Mouse (Mus musculus): ENCODE results near the gene Nadsyn1. TPM values are rescaled to one million over a fixed set of nuclear protein-coding genes. Genes with fewer than 3 reads are reported as not detected.

The Nadsyn1 gene
- polyA plus RNA-seq, 1 experiment from 2014 or later, result 7.2 TPM

GRCm38 (mm10) chr7:143763794-143764193 is 58.9 kb downstream of the Nadsyn1 start:
- Histone ChIP-seq H3K4me3 (no peak overlapping the region), H3K4me2 (no peak overlapping the region), H3K4me1 (replicated peaks) (no peaks in the 10 kb centered on the region), H3K36me3 (no peaks in the 10 kb centered on the region), H3K9ac (no peak overlapping the region), H3K9me3 (no peaks in the 10 kb centered on the region), H3K27ac (replicated peaks) (no peak overlapping the region), H3K27me3 (peaks cover 9% of the 10 kb centered on the region; the same call in 1 of the 2 replicates)
- 26% methylated on average over 3 of the region's 3 CpGs for WGBS
- ATAC-seq (ENCODE audit: low FRiP score, low read depth), result peak; percentile 66; the same call in 1 of the 2 replicates

DNA sequence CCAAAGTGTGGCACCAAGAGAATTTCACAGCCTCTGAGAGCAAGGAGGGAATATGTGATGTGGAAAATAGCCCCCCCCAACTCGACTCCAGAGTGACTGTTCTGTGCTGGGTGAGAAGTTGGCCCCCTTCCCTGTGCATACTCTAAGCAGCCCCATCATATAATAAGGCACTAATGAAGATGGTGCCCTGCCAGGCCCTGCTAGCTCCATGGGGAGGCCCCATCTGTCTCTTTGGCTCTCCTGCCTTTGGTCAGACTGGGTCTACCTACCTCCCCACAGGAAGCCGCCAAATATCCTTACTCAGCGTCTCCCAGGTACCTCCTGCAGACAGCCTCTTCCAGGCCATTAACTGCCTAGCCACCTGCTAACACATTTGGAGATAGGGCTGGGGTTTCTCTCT is 63.7 kb downstream of the Nadsyn1 start:
- no peak overlapping the region for H3K9ac ChIP-seq
- H3K4me2 ChIP-seq, result no peak overlapping the region
- WGBS, result 46% methylated on average over 3 of the region's 3 CpGs
- no peak overlapping the region for H3K27ac ChIP-seq (replicated peaks)
- ATAC-seq (ENCODE audit: low FRiP score, low read depth), result no peak
- H3K36me3 ChIP-seq, result no peaks in the 10 kb centered on the region
- H3K4me1 ChIP-seq (replicated peaks), result peaks cover 13% of the 10 kb centered on the region
- no peak overlapping the region for H3K4me3 ChIP-seq
- no peaks in the 10 kb centered on the region for H3K9me3 ChIP-seq
- peaks cover 13% of the 10 kb centered on the region for H3K27me3 ChIP-seq

DNA sequence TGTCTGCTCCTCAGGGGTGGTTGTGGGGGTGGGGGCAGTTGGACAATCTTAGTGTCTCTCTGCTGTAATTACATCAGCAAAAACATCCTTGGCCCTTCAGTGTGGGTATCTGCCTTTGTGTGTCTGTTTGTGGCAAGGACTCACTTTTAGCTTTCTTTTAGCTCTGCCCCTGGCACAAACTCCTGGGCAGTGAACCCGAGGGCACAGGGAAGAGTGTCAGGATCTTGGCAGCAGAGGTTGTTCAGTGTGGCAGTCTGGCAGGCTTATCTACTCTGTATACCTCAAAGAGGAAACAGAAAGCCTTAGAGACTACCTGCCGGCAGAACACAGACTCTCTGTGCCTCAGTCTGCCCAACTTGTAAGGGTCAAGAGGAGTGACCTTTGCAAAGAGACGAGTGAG is 65.0 kb downstream of the Nadsyn1 start:
- H3K4me1 ChIP-seq (replicated peaks), result peaks cover 13% of the 10 kb centered on the region
- H3K4me2 ChIP-seq, result peak overlapping the region; percentile 94; the same call in 1 of the 2 replicates
- WGBS, result 76% methylated on average over 3 of the region's 3 CpGs
- no peak for ATAC-seq (ENCODE audit: low FRiP score, low read depth)
- H3K27ac ChIP-seq (replicated peaks), result no peak overlapping the region
- H3K27me3 ChIP-seq, result peaks cover 13% of the 10 kb centered on the region
- no peak overlapping the region for H3K4me3 ChIP-seq
- H3K9me3 ChIP-seq, result no peaks in the 10 kb centered on the region
- H3K36me3 ChIP-seq, result no peaks in the 10 kb centered on the region
- no peak overlapping the region for H3K9ac ChIP-seq

- peak; percentile 87 for ATAC-seq (ENCODE audit: low FRiP score, low read depth)
- WGBS, result 7% methylated on average over 15 of the region's 15 CpGs
- Histone ChIP-seq H3K4me2 (peak overlapping the region; percentile 94), H3K36me3 (no peaks in the 10 kb centered on the region), H3K4me3 (peak overlapping the region; percentile 40), H3K27me3 (peaks cover 13% of the 10 kb centered on the region), H3K27ac (replicated peaks) (no peak overlapping the region), H3K9ac (peak overlapping the region; percentile 36; the same call in 1 of the 2 replicates), H3K4me1 (replicated peaks) (peaks cover 13% of the 10 kb centered on the region), H3K9me3 (no peaks in the 10 kb centered on the region)
Observed at GRCm38 (mm10) chr7:143757027-143757390, 65.6 kb downstream of the Nadsyn1 start.

GRCm38 (mm10) chr7:143756125-143757026 is 66.3 kb downstream of the Nadsyn1 start, which contains the start of gene Osbpl5:
TSS of gene Osbpl5 (minus strand) at chr7:143756985.
- Histone ChIP-seq H3K4me1 (replicated peaks) (peaks cover 13% of the 10 kb centered on the region), H3K4me3 (peak within 1 kb of the TSS; percentile 40), H3K27ac (replicated peaks) (no peak within 1 kb of the TSS), H3K36me3 (no peaks in the 10 kb centered on the region), H3K9ac (peak within 1 kb of the TSS; percentile 36; the same call in 1 of the 2 replicates), H3K27me3 (peaks cover 13% of the 10 kb centered on the region), H3K9me3 (no peaks in the 10 kb centered on the region), H3K4me2 (peak within 1 kb of the TSS; percentile 94)
- 29% methylated on average over 22 of the region's 22 CpGs for WGBS
- ATAC-seq (ENCODE audit: low FRiP score, low read depth), result 0 out of 2 replicates have a peak, but pooled peaks have one; percentile 6

- WGBS, result 75% methylated on average over 9 of the region's 9 CpGs
- Histone ChIP-seq H3K4me2 (no peak overlapping the region), H3K4me1 (replicated peaks) (peaks cover 13% of the 10 kb centered on the region), H3K4me3 (no peak overlapping the region), H3K9me3 (no peaks in the 10 kb centered on the region), H3K27me3 (peaks cover 13% of the 10 kb centered on the region), H3K9ac (no peak overlapping the region), H3K36me3 (no peaks in the 10 kb centered on the region), H3K27ac (replicated peaks) (no peak overlapping the region)
- no peak for ATAC-seq (ENCODE audit: low FRiP score, low read depth)
Observed at GRCm38 (mm10) chr7:143755357-143756124, 67.1 kb downstream of the Nadsyn1 start.

- peaks cover 13% of the 10 kb centered on the region for H3K27me3 ChIP-seq
- peaks cover 15% of the 10 kb centered on the region for H3K4me1 ChIP-seq (replicated peaks)
- H3K27ac ChIP-seq (replicated peaks), result no peak overlapping the region
- no peak overlapping the region for H3K9ac ChIP-seq
- no peak overlapping the region for H3K4me2 ChIP-seq
- H3K4me3 ChIP-seq, result no peak overlapping the region
- H3K36me3 ChIP-seq, result no peaks in the 10 kb centered on the region
- no peaks in the 10 kb centered on the region for H3K9me3 ChIP-seq
- 54% methylated on average over 5 of the region's 5 CpGs for WGBS
- ATAC-seq (ENCODE audit: low FRiP score, low read depth), result no peak
Observed at GRCm38 (mm10) chr7:143753990-143754715, 68.5 kb downstream of the Nadsyn1 start.

- no peak overlapping the region for H3K9ac ChIP-seq
- no peak overlapping the region for H3K4me3 ChIP-seq
- H3K36me3 ChIP-seq, result no peaks in the 10 kb centered on the region
- no peak overlapping the region for H3K27ac ChIP-seq (replicated peaks)
- H3K9me3 ChIP-seq, result no peaks in the 10 kb centered on the region
- peaks cover 11% of the 10 kb centered on the region for H3K27me3 ChIP-seq
- no peak overlapping the region for H3K4me2 ChIP-seq
- H3K4me1 ChIP-seq (replicated peaks), result peaks cover 25% of the 10 kb centered on the region
- ATAC-seq (ENCODE audit: low FRiP score, low read depth), result no peak
- WGBS, result 84% methylated on average over 3 of the region's 3 CpGs
Observed at GRCm38 (mm10) chr7:143752606-143753005, 70.0 kb downstream of the Nadsyn1 start.

DNA sequence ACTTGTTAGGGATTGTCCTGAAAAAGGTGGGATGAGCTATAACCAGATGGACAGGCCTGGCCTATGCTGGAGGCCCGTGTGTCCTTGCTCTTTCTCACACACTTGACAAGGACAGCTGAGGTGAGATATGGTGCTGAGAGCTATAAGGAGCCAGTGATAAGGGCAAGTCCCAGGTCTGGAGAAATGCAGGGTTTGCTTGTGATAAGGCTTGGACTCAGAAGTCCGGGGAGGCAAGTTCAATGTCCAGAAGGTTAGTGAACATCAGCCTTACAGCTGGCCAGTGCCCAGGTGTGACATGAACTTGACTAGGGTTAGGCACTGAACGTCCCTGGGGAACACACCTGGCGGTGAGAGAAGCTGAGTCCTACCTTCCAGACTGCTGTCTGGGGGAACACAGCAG is 70.6 kb downstream of the Nadsyn1 start:
- H3K4me1 ChIP-seq (replicated peaks), result peaks cover 20% of the 10 kb centered on the region
- no peak for ATAC-seq (ENCODE audit: low FRiP score, low read depth)
- H3K27me3 ChIP-seq, result peaks cover 9% of the 10 kb centered on the region
- WGBS, result 74% methylated on average over 4 of the region's 4 CpGs
- no peak overlapping the region for H3K27ac ChIP-seq (replicated peaks)
- no peak overlapping the region for H3K4me3 ChIP-seq
- H3K9me3 ChIP-seq, result no peaks in the 10 kb centered on the region
- no peak overlapping the region for H3K4me2 ChIP-seq
- no peak overlapping the region for H3K9ac ChIP-seq
- no peaks in the 10 kb centered on the region for H3K36me3 ChIP-seq

DNA sequence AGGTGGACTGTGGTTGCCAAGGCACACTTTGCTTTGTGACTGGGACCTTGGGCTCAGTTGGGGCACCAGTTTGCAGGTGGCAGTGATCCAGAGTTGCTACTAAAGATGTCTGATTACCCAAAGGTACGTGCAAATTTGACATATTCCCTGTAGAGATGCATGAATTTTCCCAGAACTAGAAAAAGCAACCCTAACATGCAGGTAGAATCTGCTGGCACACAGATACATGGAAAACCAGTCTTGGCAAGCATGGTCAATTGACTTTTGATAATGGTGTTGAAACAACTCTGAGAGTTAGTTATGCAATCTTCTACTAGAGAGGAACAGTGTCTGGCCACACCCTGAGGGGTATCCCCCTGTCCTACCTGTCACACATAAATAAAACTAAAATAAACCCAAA is 71.3 kb downstream of the Nadsyn1 start:
- Histone ChIP-seq H3K9me3 (no peaks in the 10 kb centered on the region), H3K4me3 (no peak overlapping the region), H3K36me3 (no peaks in the 10 kb centered on the region), H3K4me1 (replicated peaks) (peaks cover 13% of the 10 kb centered on the region), H3K27ac (replicated peaks) (no peak overlapping the region), H3K27me3 (peaks cover 9% of the 10 kb centered on the region), H3K4me2 (no peak overlapping the region), H3K9ac (no peak overlapping the region)
- whole genome bisulfite sequencing, result 78% methylated on average over 1 of the region's 1 CpGs
- no peak for ATAC-seq (ENCODE audit: low FRiP score, low read depth)

DNA sequence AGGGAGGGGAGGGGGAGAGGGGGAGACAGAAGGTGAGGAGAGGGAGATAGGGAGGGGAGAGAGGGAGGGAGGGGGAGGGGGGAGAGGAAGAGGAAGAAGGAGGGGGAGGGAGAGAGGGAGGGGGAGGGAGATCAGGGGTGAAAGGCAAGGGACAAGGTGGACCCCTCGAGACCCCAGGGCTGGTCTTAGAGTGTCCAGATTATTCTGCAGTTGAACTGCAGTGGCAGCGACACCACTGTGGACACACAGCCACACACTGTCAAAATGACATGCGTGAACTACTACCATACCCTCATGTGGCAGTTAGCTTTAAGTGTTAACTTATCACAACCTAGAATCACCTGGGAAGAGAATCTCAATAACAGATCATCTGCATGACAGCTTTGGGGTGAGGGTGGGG is 73.6 kb downstream of the Nadsyn1 start:
- Histone ChIP-seq H3K36me3 (no peaks in the 10 kb centered on the region), H3K4me3 (no peak overlapping the region), H3K27me3 (no peaks in the 10 kb centered on the region), H3K9me3 (no peaks in the 10 kb centered on the region), H3K9ac (no peak overlapping the region), H3K4me1 (replicated peaks) (peaks cover 12% of the 10 kb centered on the region), H3K27ac (replicated peaks) (no peak overlapping the region), H3K4me2 (no peak overlapping the region)
- no peak; the same call in 1 of the 2 replicates for ATAC-seq (ENCODE audit: low FRiP score, low read depth)
- WGBS, result 67% methylated on average over 3 of the region's 3 CpGs

Measured in hindbrain, embryonic 15.5 days (tissue).